Mouse (Mus musculus): Measurements from ENCODE around the gene Prcp. TPM values are rescaled to one million over a fixed set of nuclear protein-coding genes. Genes with fewer than 3 reads are reported as not detected.
A peak's percentile ranks its signal among the peaks of the same experiment; 100 is the strongest.
"Not testable (repeated sequence)": the region's sequence is repeated elsewhere in the genome, so short reads cannot be mapped to it uniquely, and the experiment has no call there.

Prcp gene
- polyA plus RNA-seq, 1 experiment from 2014 or later = 12.2 TPM

DNA sequence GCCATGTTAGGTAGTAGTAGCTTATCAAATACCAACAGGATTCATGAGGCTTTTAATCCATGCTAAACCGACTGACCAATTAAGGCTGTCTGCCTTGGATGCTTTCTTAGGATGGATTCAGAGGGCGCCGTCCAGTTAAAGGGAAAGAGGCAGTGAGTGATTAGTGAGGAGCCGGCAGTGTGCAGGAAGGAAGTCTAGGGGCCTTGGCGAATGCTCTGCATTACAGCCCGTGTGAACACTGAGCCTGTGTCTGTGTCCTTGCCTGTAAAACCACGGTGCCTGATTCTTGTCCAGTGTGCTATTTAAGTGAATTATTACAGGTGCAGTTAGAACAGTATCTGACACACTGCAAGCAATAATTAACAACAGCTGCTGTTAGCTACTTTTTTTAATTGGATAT lies 104.5 kb downstream of the Prcp start:
- not testable (repeated sequence) for H3K4me2 ChIP-seq (ENCODE audit: low read depth, low read length); H3K36me3 ChIP-seq (ENCODE audit: control insufficient read depth, insufficient read depth); H3K27ac ChIP-seq (ENCODE audit: low read length); ATAC-seq (ENCODE audit: low read depth); H3K27me3 ChIP-seq (ENCODE audit: control insufficient read depth, insufficient read depth, low read depth, low read length); H3K9ac ChIP-seq (ENCODE audit: low read depth, low read length); H3K4me3 ChIP-seq (ENCODE audit: low read depth, low read length); H3K4me1 ChIP-seq (ENCODE audit: control insufficient read depth, low read depth, low read length); H3K9me3 ChIP-seq (replicated peaks; ENCODE audit: control insufficient read depth, low read length)
- 4% methylated on average over 7 of the region's 7 CpGs for WGBS (ENCODE audit: insufficient replicate concordance)

DNA sequence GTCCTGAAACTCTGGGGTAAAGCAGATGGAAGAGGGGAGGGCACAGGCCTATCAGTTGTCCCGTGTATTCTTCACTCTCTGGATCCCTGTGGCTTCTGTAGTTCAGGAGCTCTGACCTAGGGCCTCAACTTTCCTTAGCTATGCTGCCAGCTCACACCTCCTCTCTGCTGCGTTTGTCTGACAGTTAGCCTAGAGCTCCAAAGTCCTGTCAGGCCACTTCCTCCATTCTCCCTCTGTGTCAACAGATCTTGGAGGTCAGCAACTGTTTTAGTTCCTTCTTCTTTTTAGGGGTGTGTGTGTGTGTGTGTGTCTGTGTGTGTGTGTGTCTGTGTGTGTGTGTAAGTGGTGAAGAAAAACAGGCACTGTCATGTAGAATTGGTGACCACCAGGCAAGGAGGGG lies 106.5 kb downstream of the Prcp start:
- no peak overlapping the region for H3K9ac ChIP-seq (ENCODE audit: low read depth, low read length)
- peak; percentile 48; the same call in 1 of the 2 replicates for ATAC-seq (ENCODE audit: low read depth)
- H3K27me3 ChIP-seq (ENCODE audit: control insufficient read depth, insufficient read depth, low read depth, low read length) = no peaks in the 10 kb centered on the region
- no peak overlapping the region for H3K4me3 ChIP-seq (ENCODE audit: low read depth, low read length)
- no peak overlapping the region for H3K4me2 ChIP-seq (ENCODE audit: low read depth, low read length)
- H3K27ac ChIP-seq (ENCODE audit: low read length) = no peak overlapping the region
- H3K4me1 ChIP-seq (ENCODE audit: control insufficient read depth, low read depth, low read length) = no peaks in the 10 kb centered on the region
- no peaks in the 10 kb centered on the region for H3K9me3 ChIP-seq (replicated peaks; ENCODE audit: control insufficient read depth, low read length)
- 5% methylated on average over 2 of the region's 2 CpGs for WGBS (ENCODE audit: insufficient replicate concordance)
- H3K36me3 ChIP-seq (ENCODE audit: control insufficient read depth, insufficient read depth) = no peaks in the 10 kb centered on the region

DNA sequence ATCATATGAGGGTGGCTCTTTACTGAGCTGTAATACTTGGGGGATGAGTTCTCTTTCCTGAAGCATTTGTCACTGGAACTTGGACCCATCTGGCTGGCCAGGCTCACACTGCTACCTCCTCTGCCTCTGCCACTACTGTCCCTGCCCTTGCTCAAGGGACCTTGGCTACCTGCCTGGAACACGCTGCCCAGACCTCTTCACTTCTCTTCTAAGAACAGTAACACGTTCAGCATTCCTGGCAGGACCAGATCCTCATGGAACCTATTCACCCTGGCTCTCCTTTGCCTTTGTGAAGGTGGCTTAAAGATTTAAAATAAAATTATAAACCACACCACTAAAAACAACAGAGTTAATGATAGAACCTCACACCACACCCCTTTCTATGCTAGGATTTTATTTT lies 107.6 kb downstream of the Prcp start:
- WGBS (ENCODE audit: insufficient replicate concordance) = 42% methylated on average over 2 of the region's 2 CpGs
- Histone ChIP-seq H3K27ac (ENCODE audit: low read length) (no peak overlapping the region), H3K9me3 (replicated peaks; ENCODE audit: control insufficient read depth, low read length) (no peaks in the 10 kb centered on the region), H3K36me3 (ENCODE audit: control insufficient read depth, insufficient read depth) (no peaks in the 10 kb centered on the region), H3K4me2 (ENCODE audit: low read depth, low read length) (no peak overlapping the region), H3K4me1 (ENCODE audit: control insufficient read depth, low read depth, low read length) (no peaks in the 10 kb centered on the region), H3K27me3 (ENCODE audit: control insufficient read depth, insufficient read depth, low read depth, low read length) (no peaks in the 10 kb centered on the region), H3K9ac (ENCODE audit: low read depth, low read length) (no peak overlapping the region), H3K4me3 (ENCODE audit: low read depth, low read length) (no peak overlapping the region)
- ATAC-seq (ENCODE audit: low read depth) = no peak

Other genes starting within 250 kb of the Prcp start
- 0.33 and 0.43 TPM in 2 replicates for gene Ankrd42, start 237.3 kb upstream of the Prcp start, polyA plus RNA-seq (2015; fragmentation: Nextera tagmentation; extraction: Ambion mirVana)
- 9.5 and 9.9 TPM in 2 replicates for gene Pcf11, start 204.5 kb upstream of the Prcp start, polyA plus RNA-seq (2015; fragmentation: Nextera tagmentation; extraction: Ambion mirVana)
- gene Rab30, start 132.9 kb upstream of the Prcp start, polyA plus RNA-seq (2015; fragmentation: Nextera tagmentation; extraction: Ambion mirVana) = 5.3 and 5.6 TPM in 2 replicates
- 10.0 and 10.2 TPM in 2 replicates for gene Ddias, start 223 bp upstream of the Prcp start, polyA plus RNA-seq (2015; fragmentation: Nextera tagmentation; extraction: Ambion mirVana)
- gene Fam181b, start 205.4 kb downstream of the Prcp start, polyA plus RNA-seq (2015; fragmentation: Nextera tagmentation; extraction: Ambion mirVana) = 0.09 TPM in 1 of 2 replicates, not detected in the other

Measured in liver, embryonic 16.5 days (tissue).